Mouse (Mus musculus) bone marrow, adult 2 months (tissue): ENCODE measurements around the gene Fgf15. TPM values are rescaled to one million over a fixed set of nuclear protein-coding genes. Genes with fewer than 3 reads are reported as not detected.

Source experiments
- H3K27ac ChIP-seq: fragments of 200-500 bp; 2 replicates; pipeline ENCODE4 v1.5.1; 2012; ENCODE audit warnings: low read depth, mild to moderate bottlenecking, control low read depth, inconsistent platforms, low read length; ENCODE audit not compliant: control insufficient read depth, poor library complexity, insufficient read depth
- H3K4me1 ChIP-seq: fragments of 200-500 bp; 2 replicates; pipeline ENCODE4 v1.6.1; 2011; ENCODE audit warnings: low read length; ENCODE audit not compliant: control insufficient read depth, insufficient read depth
- H3K4me3 ChIP-seq: fragments of 200-500 bp; replicated peaks from 2 replicates; pipeline ENCODE3; 2011; ENCODE audit warnings: mild to moderate bottlenecking, low read depth, low read length, control low read depth; ENCODE audit not compliant: control insufficient read depth
- CTCF ChIP-seq: fragments of 200-500 bp; IDR thresholded peaks from 2 replicates; pipeline ENCODE4 v1.5.1; 2011; ENCODE audit warnings: low read length, control low read depth; ENCODE audit not compliant: control insufficient read depth, insufficient read depth
- POLR2A ChIP-seq: fragments of 200-500 bp; IDR thresholded peaks from 2 replicates; pipeline ENCODE4 v1.6.1; 2011; ENCODE audit warnings: low read depth, mild to moderate bottlenecking, control low read depth, low read length, borderline replicate concordance; ENCODE audit not compliant: control insufficient read depth
- WGBS: fragments of 180-500 bp; shearing (Covaris S2); methylation state at CpG from one replicate; pipeline ENCODE4 v1.1.7; 2018; 5-methylcytosine and 5-hydroxymethylcytosine counted together
- polyA plus RNA-seq: library from polyadenylated mRNA; stranded (reverse); fragments of >200 nt; gene quantifications from 2 replicates; pipeline ENCODE4 v1.2.4, GENCODE M21; 2011; ENCODE audit warnings: low replicate concordance; ENCODE audit not compliant: missing spikeins, insufficient read depth, insufficient read length

The Fgf15 gene
- not detected in 2 replicates for polyA plus RNA-seq

DNA sequence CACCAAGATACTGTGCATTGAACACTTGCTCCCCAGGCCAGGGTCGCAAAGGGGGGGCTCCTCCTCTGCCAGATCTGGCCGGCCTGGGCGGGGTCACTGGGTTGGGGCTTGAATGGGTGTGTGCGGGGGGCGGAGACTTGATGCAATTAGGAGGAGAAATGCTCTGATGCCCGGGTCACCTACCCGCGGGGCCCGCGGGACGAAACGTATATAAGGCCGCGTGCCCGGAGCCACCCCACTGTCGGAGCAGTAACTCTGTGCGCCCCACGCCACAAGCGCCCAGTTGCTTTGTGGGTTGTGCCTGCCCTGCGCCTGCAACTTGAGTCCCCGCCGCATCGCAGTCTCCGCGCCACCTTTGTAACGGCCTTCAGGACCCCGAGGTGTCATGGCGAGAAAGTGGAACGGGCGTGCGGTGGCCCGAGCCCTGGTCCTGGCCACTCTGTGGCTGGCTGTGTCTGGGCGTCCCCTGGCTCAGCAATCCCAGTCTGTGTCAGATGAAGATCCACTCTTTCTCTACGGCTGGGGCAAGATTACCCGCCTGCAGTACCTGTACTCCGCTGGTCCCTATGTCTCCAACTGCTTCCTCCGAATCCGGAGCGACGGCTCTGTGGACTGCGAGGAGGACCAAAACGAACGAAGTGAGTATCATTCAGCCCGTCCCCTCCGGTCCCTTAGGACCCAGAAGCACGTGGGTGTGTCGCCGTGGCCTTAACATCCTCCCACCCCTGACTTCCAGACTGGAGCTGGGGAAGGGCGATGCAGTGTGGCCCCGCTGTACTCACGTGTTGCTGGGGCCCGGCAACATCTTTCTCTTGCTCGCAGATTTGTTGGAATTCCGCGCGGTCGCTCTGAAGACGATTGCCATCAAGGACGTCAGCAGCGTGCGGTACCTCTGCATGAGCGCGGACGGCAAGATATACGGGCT is at the start of gene Fgf15:
TSS of gene Fgf15 (plus strand) at position 238 of the 925 bp plus-strand sequence.
- Histone ChIP-seq H3K4me3 (peak within 1 kb of the TSS; percentile 26), H3K4me1 (peaks cover 1% of the 10 kb centered on the region), H3K27ac (no peak within 1 kb of the TSS; the same call in 1 of the 2 replicates)
- TF ChIP-seq POLR2A, result no peak
- 2% methylated on average over 65 of the region's 65 CpGs for WGBS

DNA sequence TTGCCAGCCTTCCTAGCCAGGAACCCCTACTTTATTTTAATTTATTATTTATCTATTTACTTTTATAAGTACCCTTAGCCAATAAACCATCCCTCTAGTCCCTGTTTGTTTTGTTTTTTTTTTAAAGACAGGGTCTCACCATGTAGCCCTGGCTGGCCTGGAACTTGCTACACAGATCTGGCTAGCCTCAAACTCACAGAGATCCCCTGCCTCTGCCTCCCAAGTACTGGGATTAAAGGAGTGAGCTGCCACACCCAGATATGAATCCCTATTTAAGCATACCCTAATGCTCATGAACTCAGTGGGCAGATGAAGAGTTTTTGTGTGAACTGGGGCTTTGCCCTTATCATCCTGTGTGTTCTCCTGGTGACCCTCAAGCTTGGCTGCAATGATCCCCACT is 49.3 kb upstream of the Fgf15 start, which contains the start of gene Fgf4:
TSS of gene Fgf4 (plus strand) at position 301 of the 400 bp plus-strand sequence.
- no peak for TF ChIP-seq POLR2A
- TF ChIP-seq CTCF, result no peak
- no peak within 1 kb of the TSS for H3K4me3 ChIP-seq
- no peaks in the 10 kb centered on the region for H3K4me1 ChIP-seq
- H3K27ac ChIP-seq, result no peak within 1 kb of the TSS

DNA sequence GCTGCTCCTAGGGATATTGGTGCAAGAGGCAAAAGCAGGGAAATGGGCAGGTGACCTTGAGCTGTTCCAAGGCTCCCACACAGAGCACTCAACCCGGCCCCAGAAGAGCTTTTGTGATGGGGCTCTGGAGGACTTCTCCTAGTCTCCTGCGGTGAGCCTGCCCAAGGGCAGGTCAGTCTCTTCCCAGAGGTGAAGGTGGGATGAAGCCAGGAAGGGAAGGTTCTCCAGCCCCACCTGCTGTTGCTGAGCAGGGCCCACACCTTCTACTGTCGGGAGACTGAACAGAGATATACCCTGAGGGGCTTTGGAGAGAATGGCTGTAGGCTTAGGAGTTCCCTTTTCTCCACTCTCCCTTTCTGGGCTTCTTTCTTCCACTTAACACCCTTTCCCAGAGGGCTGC is 45.0 kb upstream of the Fgf15 start:
- H3K4me3 ChIP-seq, result no peak overlapping the region
- H3K27ac ChIP-seq, result no peak overlapping the region
- 74% methylated on average over 3 of the region's 3 CpGs for WGBS
- no peaks in the 10 kb centered on the region for H3K4me1 ChIP-seq
- TF ChIP-seq CTCF (no peak), POLR2A (no peak)

DNA sequence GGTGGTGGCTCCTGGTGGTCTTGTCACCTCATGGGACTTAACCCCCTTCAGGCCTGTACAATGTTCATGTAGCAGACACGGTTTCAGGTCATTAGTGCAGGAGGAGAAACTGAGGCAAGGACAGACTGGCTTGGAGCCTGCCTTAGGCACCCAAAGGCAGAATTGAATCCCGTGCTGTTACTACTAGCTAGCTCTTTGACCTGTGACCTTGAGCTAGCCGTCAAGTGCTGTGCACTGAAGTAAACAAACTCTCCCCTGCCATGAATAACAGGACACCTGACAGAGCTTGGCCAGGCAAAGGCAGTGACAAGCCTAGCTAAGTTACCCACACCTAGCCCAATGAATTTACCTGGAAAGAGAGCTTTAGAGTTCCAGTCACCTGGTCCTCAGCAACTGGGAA is 41.4 kb upstream of the Fgf15 start:
- no peaks in the 10 kb centered on the region for H3K4me1 ChIP-seq
- no peak overlapping the region for H3K4me3 ChIP-seq
- 65% methylated on average over 3 of the region's 3 CpGs for WGBS
- H3K27ac ChIP-seq, result no peak overlapping the region
- TF ChIP-seq POLR2A, result no peak

DNA sequence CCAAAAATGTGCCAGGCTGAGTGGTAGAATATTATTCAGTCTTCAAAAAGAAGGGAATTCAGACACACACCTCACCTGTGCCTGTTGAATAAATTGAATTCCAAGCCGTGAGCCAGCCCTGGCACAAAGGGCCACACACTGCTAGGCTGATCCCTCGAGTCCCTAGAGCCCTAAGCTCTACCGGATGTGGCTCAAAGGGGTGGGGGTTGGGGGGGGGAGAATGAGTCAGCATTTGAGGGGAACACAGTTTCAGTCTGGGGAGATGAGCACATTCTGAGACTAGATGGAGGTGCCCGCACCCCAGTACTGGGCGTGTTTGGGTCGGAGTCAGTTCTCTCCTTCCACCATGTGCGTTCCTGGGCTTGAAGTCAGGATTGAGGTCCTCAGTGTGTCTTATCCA is 39.2 kb upstream of the Fgf15 start:
- Histone ChIP-seq H3K4me1 (no peaks in the 10 kb centered on the region), H3K4me3 (no peak overlapping the region), H3K27ac (no peak overlapping the region)
- 44% methylated on average over 7 of the region's 7 CpGs for WGBS
- TF ChIP-seq CTCF (no peak), POLR2A (no peak)

DNA sequence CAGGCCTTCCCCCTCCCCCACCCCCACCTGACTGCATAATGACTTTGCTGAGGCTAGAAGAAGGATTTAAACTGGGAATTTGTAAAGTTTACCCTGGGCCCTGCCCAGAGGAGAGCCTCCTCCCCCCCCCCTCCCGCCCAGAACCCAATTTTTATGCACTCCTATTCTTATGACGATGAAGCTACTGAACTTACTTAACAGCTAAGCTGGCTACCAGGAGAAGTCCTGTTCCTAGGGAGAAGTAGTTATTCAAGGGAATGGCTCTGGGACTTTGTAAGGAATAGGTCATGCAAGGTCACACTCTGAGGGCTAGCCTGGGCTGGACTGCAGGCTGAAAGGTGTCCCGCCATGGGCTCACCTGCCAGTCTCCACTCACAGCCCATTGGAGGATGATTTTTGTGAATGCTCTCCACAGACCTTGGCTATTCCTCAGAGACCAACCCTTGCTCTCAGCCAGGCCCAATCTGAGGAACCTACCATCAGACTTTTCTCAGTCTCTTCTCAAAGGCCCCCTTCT is 38.4 kb upstream of the Fgf15 start:
- TF ChIP-seq POLR2A (no peak), CTCF (no peak)
- Histone ChIP-seq H3K4me3 (no peak overlapping the region), H3K4me1 (no peaks in the 10 kb centered on the region), H3K27ac (no peak overlapping the region)
- WGBS, result 78% methylated on average over 3 of the region's 3 CpGs

DNA sequence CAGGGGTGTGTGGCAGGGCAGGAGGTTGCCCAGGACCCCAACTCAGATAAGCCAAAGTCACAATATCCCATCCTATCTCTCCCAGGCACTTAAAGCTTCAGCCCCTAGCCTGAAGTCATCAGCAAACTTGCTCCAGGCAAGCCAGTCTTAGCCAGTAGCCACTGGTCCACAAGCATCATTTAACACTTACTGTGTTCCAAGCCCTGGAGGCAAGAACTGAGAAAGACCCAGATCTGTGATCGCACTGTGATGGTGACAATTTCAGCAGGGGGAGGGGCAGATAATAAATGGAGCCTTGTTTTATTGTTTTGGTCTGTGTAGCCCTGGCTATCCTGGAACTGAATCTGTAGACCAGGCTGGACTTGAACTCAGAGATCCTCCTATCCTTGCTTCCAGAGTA is 37.6 kb upstream of the Fgf15 start:
- WGBS, result 90% methylated on average over 1 of the region's 1 CpGs
- no peak overlapping the region for H3K27ac ChIP-seq
- no peak overlapping the region for H3K4me3 ChIP-seq
- H3K4me1 ChIP-seq, result no peaks in the 10 kb centered on the region
- no peak for TF ChIP-seq CTCF
- no peak for TF ChIP-seq POLR2A

DNA sequence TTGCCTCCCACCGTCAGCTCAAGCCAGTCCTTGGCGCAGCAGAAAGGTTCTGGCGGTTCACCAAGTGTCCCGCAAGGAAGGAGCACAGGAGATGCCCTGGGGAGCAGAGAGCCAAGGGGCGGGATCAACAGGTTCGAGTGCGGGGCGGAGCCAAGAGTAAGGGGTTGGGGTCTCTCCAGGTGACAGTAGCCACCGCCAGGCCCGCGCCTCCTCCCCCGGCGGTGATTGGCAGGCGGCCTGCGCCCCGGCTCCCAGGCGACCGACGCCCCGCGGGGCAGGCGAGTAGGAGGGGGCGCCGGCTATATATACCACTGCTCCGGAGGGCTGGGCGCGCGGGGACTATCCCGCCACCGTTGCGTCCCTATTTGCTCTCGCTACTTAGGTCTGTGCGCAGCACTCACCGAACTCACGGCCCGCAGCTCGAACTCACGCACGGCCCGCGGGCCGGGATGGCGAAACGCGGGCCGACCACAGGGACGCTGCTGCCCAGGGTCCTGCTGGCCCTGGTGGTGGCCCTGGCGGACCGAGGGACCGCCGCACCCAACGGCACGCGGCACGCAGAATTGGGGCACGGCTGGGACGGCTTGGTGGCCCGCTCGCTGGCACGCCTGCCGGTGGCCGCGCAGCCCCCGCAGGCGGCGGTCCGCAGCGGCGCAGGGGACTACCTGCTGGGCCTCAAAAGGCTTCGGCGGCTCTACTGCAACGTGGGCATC is 35.1 kb upstream of the Fgf15 start:
- Histone ChIP-seq H3K27ac (no peak overlapping the region; the same call in 1 of the 2 replicates), H3K4me1 (no peaks in the 10 kb centered on the region), H3K4me3 (no peak overlapping the region)
- TF ChIP-seq CTCF, result no peak
- no peak for TF ChIP-seq POLR2A
- 4% methylated on average over 71 of the region's 72 CpGs for WGBS
